Mouse (Mus musculus): ENCODE results near the gene Fam184a. TPM values are rescaled to one million over a fixed set of nuclear protein-coding genes. Genes with fewer than 3 reads are reported as not detected.

Fam184a gene
- polyA plus RNA-seq, 1 experiment from 2014 or later: not detected

- Histone ChIP-seq H3K79me2 (ENCODE audit: inconsistent target) (peaks cover 45% of the 10 kb centered on the region), H3K4me3 (ENCODE audit: inconsistent target) (peak overlapping the region; percentile 68), H3K36me3 (ENCODE audit: inconsistent target) (no peaks in the 10 kb centered on the region), H3K27ac (peak overlapping the region; percentile 59)
- WGBS (ENCODE audit: missing documents): under 1% methylated on average over 81 of the region's 99 CpGs
Observed at GRCm38 (mm10) chr10:53597121-53597881, 153.6 kb downstream of the Fam184a start.

DNA sequence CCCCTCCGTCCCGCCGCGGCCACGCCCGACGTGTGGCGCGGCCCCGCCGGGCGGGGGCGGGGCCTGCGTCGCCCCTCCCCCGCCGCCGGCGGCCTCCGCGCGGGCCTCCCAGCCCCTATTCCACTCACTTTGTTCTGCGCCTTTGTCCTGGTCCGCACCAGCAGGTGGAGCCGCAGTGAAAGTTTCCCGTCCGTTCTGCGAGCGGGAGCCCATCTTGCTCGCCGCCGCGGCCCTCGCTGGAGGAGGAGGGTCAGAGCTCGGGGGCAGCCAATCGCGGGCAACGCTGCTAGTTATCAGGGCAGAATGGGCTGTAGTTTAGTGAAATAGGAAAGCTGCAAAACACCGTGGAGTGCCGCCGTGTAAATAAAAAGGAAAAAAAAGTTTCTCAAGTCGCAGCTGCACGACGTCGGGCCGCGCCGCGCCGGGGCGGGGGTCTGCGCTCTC lies 154.2 kb downstream of the Fam184a start, which contains the start of gene Asf1a:
TSS of gene Asf1a (plus strand) at position 81 of the 444 bp plus-strand sequence.
- Histone ChIP-seq H3K36me3 (ENCODE audit: inconsistent target) (no peaks in the 10 kb centered on the region), H3K27ac (peak within 1 kb of the TSS; percentile 49), H3K4me3 (ENCODE audit: inconsistent target) (peak within 1 kb of the TSS; percentile 68), H3K79me2 (ENCODE audit: inconsistent target) (peaks cover 39% of the 10 kb centered on the region)
- WGBS (ENCODE audit: missing documents): 2% methylated on average over 25 of the region's 52 CpGs

DNA sequence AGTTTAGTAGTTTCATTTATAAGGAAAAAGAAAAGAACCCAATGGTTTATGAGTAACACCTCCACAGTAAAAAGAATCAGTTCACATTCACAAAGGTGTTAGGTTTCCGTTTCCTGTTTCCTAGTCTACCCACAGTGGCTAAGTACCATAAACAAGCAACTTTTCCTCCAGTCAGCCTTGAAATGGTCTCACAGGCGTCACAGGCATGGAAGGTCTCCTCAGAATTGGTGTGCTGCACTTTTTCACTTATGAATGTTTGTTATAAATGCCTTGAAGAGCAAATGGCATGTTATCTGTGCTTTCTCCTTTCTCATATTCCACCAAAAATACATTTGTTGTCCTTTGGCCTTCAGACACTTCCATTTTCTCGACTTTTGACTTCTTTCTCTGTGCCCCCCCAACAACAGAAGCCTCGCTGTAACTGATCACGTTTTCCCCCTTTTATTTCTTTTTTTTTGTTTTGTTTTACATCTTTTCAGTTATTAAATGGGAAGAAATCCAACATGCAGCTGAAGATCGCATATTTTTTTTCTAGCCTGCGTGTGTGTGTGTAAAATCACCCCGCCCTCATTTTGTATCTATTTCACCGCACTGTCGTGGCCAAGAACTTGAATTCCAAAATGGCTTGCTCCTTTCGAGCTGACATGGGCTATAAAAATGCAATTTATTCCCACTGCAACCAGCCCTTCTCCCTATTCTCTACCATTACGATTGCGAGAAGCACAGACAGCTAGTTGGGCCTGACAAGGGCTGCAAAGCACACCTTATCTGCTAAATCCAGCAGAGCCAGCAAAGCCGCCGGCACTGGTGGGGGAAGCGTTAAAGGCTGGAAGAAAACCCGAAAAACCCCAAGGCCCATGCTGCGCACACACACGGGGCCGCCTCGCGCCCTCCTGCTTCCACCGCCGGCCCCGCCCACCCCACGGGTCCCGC lies 154.9 kb downstream of the Fam184a start:
- no peaks in the 10 kb centered on the region for H3K36me3 ChIP-seq (ENCODE audit: inconsistent target)
- WGBS (ENCODE audit: missing documents): 5% methylated on average over 24 of the region's 27 CpGs

DNA sequence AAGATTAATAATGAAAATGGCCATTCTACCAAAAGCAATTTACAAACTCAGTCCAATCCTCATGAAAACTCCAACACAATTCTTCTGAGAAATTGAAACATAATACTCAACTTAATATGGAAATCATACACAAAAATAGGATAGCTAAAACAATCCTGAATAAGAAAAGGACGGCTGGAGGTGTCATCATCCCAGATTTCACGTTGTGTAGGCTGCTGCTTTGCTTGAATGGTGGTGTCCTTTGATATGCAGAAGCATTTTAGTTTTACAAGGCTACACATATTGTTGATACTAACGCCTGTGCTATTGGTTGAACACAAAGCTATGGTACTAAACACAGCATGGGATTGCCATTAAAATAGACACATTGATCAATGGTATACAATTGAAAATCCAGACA lies 165.1 kb downstream of the Fam184a start:
- Histone ChIP-seq H3K27ac (no peak overlapping the region), H3K4me3 (ENCODE audit: inconsistent target) (no peak overlapping the region), H3K79me2 (ENCODE audit: inconsistent target) (no peaks in the 10 kb centered on the region), H3K36me3 (ENCODE audit: inconsistent target) (no peaks in the 10 kb centered on the region)
- WGBS (ENCODE audit: missing documents): 94% methylated on average over 3 of the region's 3 CpGs

More for the DNA sequence above, 154.9 kb downstream of the Fam184a start:
- Histone ChIP-seq H3K27ac (peak overlapping the region; percentile 49), H3K79me2 (ENCODE audit: inconsistent target) (peaks cover 32% of the 10 kb centered on the region), H3K4me3 (ENCODE audit: inconsistent target) (peak overlapping the region; percentile 55)

Other genes starting within 250 kb of the Fam184a start
- 8.1 to 13.7 TPM (median 12.4 TPM) in 3 replicates for gene Asf1a, start 154.4 kb downstream of the Fam184a start, polyA plus RNA-seq (2018)
- 7.0 to 11.3 TPM (median 10.7 TPM) in 3 replicates for gene Mcm9, start 120.7 kb downstream of the Fam184a start, polyA plus RNA-seq (2018)